In genomic region chrX:170672594-170673092, GRCm38 (mm10) we compare ENCODE assay signal across 9 mouse cellular contexts. TPM values are rescaled to one million over a fixed set of nuclear protein-coding genes. Genes with fewer than 3 reads are reported as not detected.
DNase-seq lines count a peak whose midpoint lies in the region; ATAC-seq and TF ChIP-seq lines count a peak whose summit lies in the region.
"Had no signal": no experiment of that assay in that cellular context is flagged by ENCODE, and none has a peak within 500 bp of the region (broad histone marks: within the 10 kb centered on the region; RNA-seq: fewer than 3 reads in every experiment).

Gene Asmt (plus strand): TSS chrX:170672644.

- no peaks in the 10 kb centered on the region for H3K4me1 ChIP-seq in E14TG2a.4 (replicated peaks; ENCODE audit: low read depth, low read length)
- no peaks in the 10 kb centered on the region for H3K4me1 ChIP-seq in forebrain, embryonic 13.5 days

- 92% methylated on average over 9 of the region's 16 CpGs for WGBS in forebrain, embryonic 13.5 days

- H3K4me2 ChIP-seq in forebrain, embryonic 13.5 days: no peak within 1 kb of the TSS

- no peak for DNase-seq in frontal cortex, adult 2 months (ENCODE audit: extremely low spot score in 1 of 2, low spot score in 1 of 2)
- no peak for DNase-seq in urinary bladder, adult 18-20 months (ENCODE audit: low spot score in 2 of 2)
- DNase-seq in ovary, postnatal 36 days (ENCODE audit: low spot score): no peak
- no peak for DNase-seq in frontal cortex, postnatal 10 days (ENCODE audit: low spot score in 2 of 2)

- H3K4me3 ChIP-seq in E14TG2a.4 (replicated peaks; ENCODE audit: low read length): peak within 1 kb of the TSS; percentile 24
- H3K4me3 ChIP-seq in forebrain, embryonic 13.5 days: no peak within 1 kb of the TSS

- ATAC-seq in frontal cortex, adult (ENCODE audit: low TSS enrichment): peak; percentile 64
- peak; percentile 71 for ATAC-seq in forebrain, embryonic 13.5 days
- 0 out of 2 replicates have a peak, but pooled peaks have one; percentile 24 for ATAC-seq in megakaryocyte progenitor cell, adult 5-6 weeks (replicated peaks; ENCODE audit: poor library complexity)

- peaks cover 39% of the 10 kb centered on the region for H3K9me3 ChIP-seq in E14TG2a.4 (ENCODE audit: low read length)
- peaks cover 49% of the 10 kb centered on the region for H3K9me3 ChIP-seq in forebrain, embryonic 13.5 days (replicated peaks)

- TF ChIP-seq CTCF in E14TG2a.4 (conservative IDR thresholded peaks at IDR 0.05; ENCODE audit: low read length): no peak

- no peak within 1 kb of the TSS for H3K27ac ChIP-seq in forebrain, embryonic 13.5 days

- H3K36me3 ChIP-seq in E14TG2a.4 (ENCODE audit: insufficient read depth, low read length): peaks cover 18% of the 10 kb centered on the region
- H3K36me3 ChIP-seq in forebrain, embryonic 13.5 days (ENCODE audit: poor library complexity, severe bottlenecking): peaks cover 40% of the 10 kb centered on the region

- peaks cover 3% of the 10 kb centered on the region for H3K27me3 ChIP-seq in E14TG2a.4 (ENCODE audit: insufficient read depth, low read length)
- no peaks in the 10 kb centered on the region for H3K27me3 ChIP-seq in forebrain, embryonic 13.5 days

- no peak within 1 kb of the TSS for H3K9ac ChIP-seq in forebrain, embryonic 13.5 days

RNA-seq across cellular contexts. Expression of gene Asmt, which starts in this region (rescaled TPM):
- not detected in 2 replicates for polyA plus RNA-seq in frontal cortex, adult 2 months (2012; rRNA removed)
- polyA plus RNA-seq in forebrain, embryonic 13.5 days (2015; fragmentation: Nextera tagmentation; extraction: Ambion mirVana): not detected in 2 replicates
- total RNA-seq in megakaryocyte progenitor cell, adult 5-6 weeks (2015): not detected in 2 replicates
- total RNA-seq in megakaryocyte progenitor cell, adult 5-6 weeks (2017): not detected in 2 replicates
- polyA plus RNA-seq: large intestine, adult 2 months had no signal

Comparison
In these comparisons a context has a peak if more than half of its experiments do, and no peak if none do; other contexts are left out.
1. Peak in ATAC-seq in forebrain, embryonic 13.5 days; RNA of the gene not detected or under 1 TPM.
2. Peak in ATAC-seq in megakaryocyte progenitor cell, adult 5-6 weeks; RNA of the gene not detected or under 1 TPM.